Mouse (Mus musculus): ENCODE results near the gene Kcnj6. TPM values are rescaled to one million over a fixed set of nuclear protein-coding genes. Genes with fewer than 3 reads are reported as not detected.

Kcnj6 gene
- polyA plus RNA-seq, 1 experiment from 2014 or later, result 0.19 TPM

DNA sequence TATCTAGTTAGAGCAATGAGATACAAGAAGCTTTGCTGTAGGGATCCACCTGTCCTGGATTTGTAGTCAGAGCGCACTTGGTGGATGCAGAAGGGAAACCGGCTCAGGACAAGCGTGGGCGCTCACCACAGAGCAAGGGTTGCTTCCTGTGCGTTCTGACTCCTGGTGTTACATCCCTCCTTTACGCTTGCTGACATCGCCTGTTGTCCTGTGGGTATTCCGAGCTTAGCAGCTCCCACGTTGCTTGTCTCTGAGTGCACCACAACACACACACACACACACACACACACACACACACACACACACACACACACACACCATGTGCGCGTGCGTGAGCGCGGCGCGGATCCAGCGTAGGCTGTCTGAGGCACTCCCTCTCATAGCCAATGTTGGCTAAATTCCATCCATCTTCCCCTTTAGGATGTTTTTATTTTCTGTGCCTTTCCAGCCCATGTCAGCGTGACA is 272.7 kb downstream of the Kcnj6 start:
- ATAC-seq (ENCODE audit: insufficient read depth, low FRiP score), result no peak
- whole genome bisulfite sequencing, result 3% methylated on average over 18 of the region's 18 CpGs
- H3K27ac ChIP-seq (ENCODE audit: low read length), result no peak overlapping the region

GRCm38 (mm10) chr16:94724061-94724596 is 273.4 kb downstream of the Kcnj6 start:
- peak overlapping the region; percentile 59 for H3K4me3 ChIP-seq (replicated peaks; ENCODE audit: low read length)
- 0 out of 2 replicates have a peak, but pooled peaks cover 5% of the 10 kb centered on the region for H3K4me1 ChIP-seq (ENCODE audit: control insufficient read depth, insufficient read depth, low read length)
- H3K27me3 ChIP-seq (ENCODE audit: control insufficient read depth, insufficient read depth, low read length), result no peaks in the 10 kb centered on the region
- H3K36me3 ChIP-seq (ENCODE audit: control insufficient read depth, insufficient read depth, low read length), result no peaks in the 10 kb centered on the region; the same call in 1 of the 2 replicates
- peak overlapping the region; percentile 42; the same call in 1 of the 2 replicates for H3K27ac ChIP-seq (ENCODE audit: low read length)
- peak overlapping the region; percentile 67 for H3K9ac ChIP-seq (ENCODE audit: low read length)
- H3K9me3 ChIP-seq (replicated peaks; ENCODE audit: control insufficient read depth, low read length), result 0 out of 2 replicates have a peak, but pooled peaks cover under 1% of the 10 kb centered on the region
- WGBS, result under 1% methylated on average over 23 of the region's 23 CpGs
- ATAC-seq (ENCODE audit: insufficient read depth, low FRiP score), result peak; percentile 90
- H3K4me2 ChIP-seq (ENCODE audit: low read depth, low read length), result peak overlapping the region; percentile 77

More for the DNA sequence above, 272.7 kb downstream of the Kcnj6 start:
- Histone ChIP-seq H3K36me3 (ENCODE audit: control insufficient read depth, insufficient read depth, low read length) (no peaks in the 10 kb centered on the region; the same call in 1 of the 2 replicates), H3K4me1 (ENCODE audit: control insufficient read depth, insufficient read depth, low read length) (0 out of 2 replicates have a peak, but pooled peaks cover 5% of the 10 kb centered on the region), H3K27me3 (ENCODE audit: control insufficient read depth, insufficient read depth, low read length) (no peaks in the 10 kb centered on the region), H3K9me3 (replicated peaks; ENCODE audit: control insufficient read depth, low read length) (0 out of 2 replicates have a peak, but pooled peaks cover 3% of the 10 kb centered on the region), H3K4me2 (ENCODE audit: low read depth, low read length) (peak overlapping the region; percentile 77), H3K4me3 (replicated peaks; ENCODE audit: low read length) (peak overlapping the region; percentile 59), H3K9ac (ENCODE audit: low read length) (peak overlapping the region; percentile 67)

GRCm38 (mm10) chr16:94722936-94723335 is 274.6 kb downstream of the Kcnj6 start:
- WGBS, result 73% methylated on average over 12 of the region's 12 CpGs
- no peak overlapping the region for H3K9ac ChIP-seq (ENCODE audit: low read length)
- no peaks in the 10 kb centered on the region for H3K27me3 ChIP-seq (ENCODE audit: control insufficient read depth, insufficient read depth, low read length)
- H3K27ac ChIP-seq (ENCODE audit: low read length), result no peak overlapping the region
- H3K4me1 ChIP-seq (ENCODE audit: control insufficient read depth, insufficient read depth, low read length), result 0 out of 2 replicates have a peak, but pooled peaks cover 5% of the 10 kb centered on the region
- ATAC-seq (ENCODE audit: insufficient read depth, low FRiP score), result no peak
- no peaks in the 10 kb centered on the region for H3K9me3 ChIP-seq (replicated peaks; ENCODE audit: control insufficient read depth, low read length)
- no peak overlapping the region for H3K4me3 ChIP-seq (replicated peaks; ENCODE audit: low read length)
- H3K4me2 ChIP-seq (ENCODE audit: low read depth, low read length), result no peak overlapping the region
- no peaks in the 10 kb centered on the region; the same call in 1 of the 2 replicates for H3K36me3 ChIP-seq (ENCODE audit: control insufficient read depth, insufficient read depth, low read length)

GRCm38 (mm10) chr16:94721549-94722006 is 275.9 kb downstream of the Kcnj6 start:
- Histone ChIP-seq H3K4me2 (ENCODE audit: low read depth, low read length) (no peak overlapping the region), H3K4me1 (ENCODE audit: control insufficient read depth, insufficient read depth, low read length) (0 out of 2 replicates have a peak, but pooled peaks cover 5% of the 10 kb centered on the region), H3K27ac (ENCODE audit: low read length) (no peak overlapping the region), H3K36me3 (ENCODE audit: control insufficient read depth, insufficient read depth, low read length) (no peaks in the 10 kb centered on the region), H3K9me3 (replicated peaks; ENCODE audit: control insufficient read depth, low read length) (peaks cover 3% of the 10 kb centered on the region; the same call in 1 of the 2 replicates), H3K9ac (ENCODE audit: low read length) (no peak overlapping the region), H3K4me3 (replicated peaks; ENCODE audit: low read length) (no peak overlapping the region), H3K27me3 (ENCODE audit: control insufficient read depth, insufficient read depth, low read length) (no peaks in the 10 kb centered on the region)
- WGBS, result 57% methylated on average over 10 of the region's 10 CpGs
- no peak for ATAC-seq (ENCODE audit: insufficient read depth, low FRiP score)

DNA sequence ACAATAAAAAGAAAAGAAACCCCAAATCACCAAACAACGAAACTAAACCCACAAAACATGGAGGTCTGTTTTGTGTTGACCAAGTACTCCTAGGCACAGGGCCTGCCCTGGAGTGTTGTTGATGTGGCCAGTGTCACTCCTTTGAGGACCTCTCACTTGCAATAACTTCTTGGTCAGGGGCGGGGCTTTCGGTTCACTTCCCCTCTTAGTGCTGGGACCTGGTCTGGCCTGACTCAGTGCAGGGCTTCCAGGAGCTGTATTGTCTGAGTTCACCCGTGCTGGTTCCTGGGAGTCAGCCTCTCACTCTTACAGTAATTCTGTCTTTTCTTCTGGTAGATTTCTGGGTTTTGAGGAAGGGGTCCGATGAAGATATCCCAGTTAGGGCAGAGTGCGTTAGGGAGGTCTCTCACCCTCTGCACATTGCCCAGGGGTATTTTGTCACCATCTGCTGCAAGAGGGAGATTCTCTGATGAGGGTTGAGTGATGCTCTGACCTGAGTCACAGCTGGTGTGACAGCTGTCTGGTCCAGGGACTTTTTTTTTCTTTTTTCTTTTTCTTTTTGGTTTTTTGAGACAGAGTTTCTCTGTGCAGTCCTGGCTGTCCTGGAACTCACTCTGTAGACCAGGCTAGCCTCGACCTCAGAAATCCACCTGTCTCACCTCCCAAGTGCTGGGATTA is 276.9 kb downstream of the Kcnj6 start:
- Histone ChIP-seq H3K27me3 (ENCODE audit: control insufficient read depth, insufficient read depth, low read length) (no peaks in the 10 kb centered on the region), H3K9ac (ENCODE audit: low read length) (no peak overlapping the region), H3K27ac (ENCODE audit: low read length) (no peak overlapping the region), H3K4me1 (ENCODE audit: control insufficient read depth, insufficient read depth, low read length) (0 out of 2 replicates have a peak, but pooled peaks cover 5% of the 10 kb centered on the region), H3K4me3 (replicated peaks; ENCODE audit: low read length) (no peak overlapping the region), H3K4me2 (ENCODE audit: low read depth, low read length) (no peak overlapping the region), H3K9me3 (replicated peaks; ENCODE audit: control insufficient read depth, low read length) (peaks cover 7% of the 10 kb centered on the region; the same call in 1 of the 2 replicates), H3K36me3 (ENCODE audit: control insufficient read depth, insufficient read depth, low read length) (no peaks in the 10 kb centered on the region)
- 66% methylated on average over 7 of the region's 7 CpGs for WGBS
- ATAC-seq (ENCODE audit: insufficient read depth, low FRiP score), result no peak

DNA sequence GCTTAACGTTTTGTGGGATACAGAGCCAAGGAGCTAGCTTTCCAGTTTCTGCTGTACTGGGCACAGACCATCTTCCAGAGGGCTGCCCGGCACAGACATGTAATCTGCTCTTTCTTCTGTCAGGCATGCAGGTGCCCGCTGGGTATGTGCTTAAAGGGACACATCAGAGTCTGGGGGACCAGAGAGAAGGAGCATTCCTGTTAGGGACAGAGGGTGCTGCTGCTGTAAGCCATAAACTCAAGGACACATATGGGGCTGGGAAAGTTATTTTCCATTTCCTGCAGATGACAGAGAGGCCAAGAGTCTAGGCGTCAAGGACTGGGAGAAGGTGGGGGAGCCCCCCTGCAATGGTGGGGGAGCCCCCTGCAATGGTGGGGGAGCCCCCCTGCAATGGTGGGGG is 278.0 kb downstream of the Kcnj6 start:
- Histone ChIP-seq H3K4me1 (ENCODE audit: control insufficient read depth, insufficient read depth, low read length) (0 out of 2 replicates have a peak, but pooled peaks cover under 1% of the 10 kb centered on the region), H3K9ac (ENCODE audit: low read length) (no peak overlapping the region), H3K27ac (ENCODE audit: low read length) (no peak overlapping the region), H3K36me3 (ENCODE audit: control insufficient read depth, insufficient read depth, low read length) (no peaks in the 10 kb centered on the region), H3K9me3 (replicated peaks; ENCODE audit: control insufficient read depth, low read length) (peaks cover 7% of the 10 kb centered on the region; the same call in 1 of the 2 replicates), H3K4me3 (replicated peaks; ENCODE audit: low read length) (no peak overlapping the region), H3K27me3 (ENCODE audit: control insufficient read depth, insufficient read depth, low read length) (no peaks in the 10 kb centered on the region), H3K4me2 (ENCODE audit: low read depth, low read length) (no peak overlapping the region)
- 70% methylated on average over 4 of the region's 4 CpGs for WGBS
- no peak for ATAC-seq (ENCODE audit: insufficient read depth, low FRiP score)

- H3K4me3 ChIP-seq (replicated peaks; ENCODE audit: low read length), result no peak overlapping the region
- 53% methylated on average over 4 of the region's 4 CpGs for WGBS
- no peak for ATAC-seq (ENCODE audit: insufficient read depth, low FRiP score)
Observed at GRCm38 (mm10) chr16:94718919-94719318, 278.6 kb downstream of the Kcnj6 start.

DNA sequence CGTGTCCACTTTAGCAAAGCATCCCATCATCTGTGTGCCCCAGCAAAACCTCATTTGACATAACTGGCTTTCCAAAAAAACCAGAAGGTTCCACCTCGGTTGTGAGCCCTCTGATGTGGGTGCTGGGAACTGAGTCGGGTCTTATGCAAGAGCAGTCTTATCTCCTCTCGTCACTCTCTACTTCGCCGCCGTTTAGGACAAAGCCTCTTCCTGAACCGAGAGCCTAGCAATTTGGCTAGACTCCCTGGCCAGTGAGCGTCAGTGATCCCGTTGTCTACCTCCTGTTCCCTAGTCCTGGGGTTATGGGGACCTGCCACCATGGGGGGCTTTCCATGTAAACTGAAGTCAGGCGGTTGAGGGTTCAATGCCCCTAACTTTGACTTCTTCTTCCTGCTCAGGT is 280.4 kb downstream of the Kcnj6 start:
- H3K27ac ChIP-seq (ENCODE audit: low read length), result no peak overlapping the region
- no peak overlapping the region for H3K4me3 ChIP-seq (replicated peaks; ENCODE audit: low read length)
- peaks cover 7% of the 10 kb centered on the region; the same call in 1 of the 2 replicates for H3K9me3 ChIP-seq (replicated peaks; ENCODE audit: control insufficient read depth, low read length)
- H3K9ac ChIP-seq (ENCODE audit: low read length), result no peak overlapping the region
- no peaks in the 10 kb centered on the region for H3K27me3 ChIP-seq (ENCODE audit: control insufficient read depth, insufficient read depth, low read length)
- 88% methylated on average over 11 of the region's 11 CpGs for WGBS
- H3K36me3 ChIP-seq (ENCODE audit: control insufficient read depth, insufficient read depth, low read length), result no peaks in the 10 kb centered on the region
- no peaks in the 10 kb centered on the region for H3K4me1 ChIP-seq (ENCODE audit: control insufficient read depth, insufficient read depth, low read length)
- no peak overlapping the region for H3K4me2 ChIP-seq (ENCODE audit: low read depth, low read length)
- no peak for ATAC-seq (ENCODE audit: insufficient read depth, low FRiP score)

More at GRCm38 (mm10) chr16:94718919-94719318, 278.6 kb downstream of the Kcnj6 start:
- H3K9ac ChIP-seq (ENCODE audit: low read length), result no peak overlapping the region
- H3K27me3 ChIP-seq (ENCODE audit: control insufficient read depth, insufficient read depth, low read length), result no peaks in the 10 kb centered on the region
- peaks cover 7% of the 10 kb centered on the region; the same call in 1 of the 2 replicates for H3K9me3 ChIP-seq (replicated peaks; ENCODE audit: control insufficient read depth, low read length)
- H3K36me3 ChIP-seq (ENCODE audit: control insufficient read depth, insufficient read depth, low read length), result no peaks in the 10 kb centered on the region
- H3K4me1 ChIP-seq (ENCODE audit: control insufficient read depth, insufficient read depth, low read length), result no peaks in the 10 kb centered on the region
- H3K27ac ChIP-seq (ENCODE audit: low read length), result no peak overlapping the region
- H3K4me2 ChIP-seq (ENCODE audit: low read depth, low read length), result no peak overlapping the region

DNA sequence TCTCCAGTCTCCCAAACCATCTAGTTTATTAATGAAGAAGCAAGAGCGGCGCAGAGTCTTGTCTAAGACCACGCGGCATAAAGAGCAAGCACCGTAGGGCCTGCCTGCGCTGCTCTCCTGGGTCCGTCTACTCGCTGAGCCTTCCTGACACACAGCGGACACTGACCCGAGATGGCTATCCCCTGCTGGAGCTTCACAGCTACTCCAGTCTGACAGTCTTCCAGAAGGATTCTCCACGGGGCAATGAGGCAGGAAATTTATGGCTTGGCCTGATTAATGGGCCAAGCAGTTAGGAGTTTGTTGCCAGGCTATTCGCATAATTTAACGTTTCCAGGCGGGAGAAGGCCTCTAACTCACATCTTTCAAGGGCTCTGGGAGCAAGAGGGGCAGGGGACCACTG is 283.0 kb downstream of the Kcnj6 start:
- Histone ChIP-seq H3K9ac (ENCODE audit: low read length) (no peak overlapping the region), H3K4me2 (ENCODE audit: low read depth, low read length) (no peak overlapping the region), H3K4me1 (ENCODE audit: control insufficient read depth, insufficient read depth, low read length) (no peaks in the 10 kb centered on the region), H3K27me3 (ENCODE audit: control insufficient read depth, insufficient read depth, low read length) (no peaks in the 10 kb centered on the region), H3K27ac (ENCODE audit: low read length) (no peak overlapping the region), H3K9me3 (replicated peaks; ENCODE audit: control insufficient read depth, low read length) (peaks cover 7% of the 10 kb centered on the region; the same call in 1 of the 2 replicates), H3K4me3 (replicated peaks; ENCODE audit: low read length) (no peak overlapping the region), H3K36me3 (ENCODE audit: control insufficient read depth, insufficient read depth, low read length) (no peaks in the 10 kb centered on the region)
- 65% methylated on average over 14 of the region's 14 CpGs for WGBS
- no peak for ATAC-seq (ENCODE audit: insufficient read depth, low FRiP score)
